Mouse (Mus musculus) heart, adult 2 months (tissue): ENCODE results near the gene Srbd1. TPM values are rescaled to one million over a fixed set of nuclear protein-coding genes. Genes with fewer than 3 reads are reported as not detected.

Source experiments
- DNase-seq, 2 experiments: peaks; one replicate each; pipeline ENCODE4 v3.0.0; 2021
- H3K27ac ChIP-seq: fragments of 200-600 bp; 2 replicates; pipeline ENCODE4 v1.8.1; 2022
- H3K27me3 ChIP-seq: fragments of 200-500 bp; 2 replicates; pipeline ENCODE4 v1.6.1; 2012; ENCODE audit warnings: mild to moderate bottlenecking, low read length, inconsistent platforms, mixed read lengths; ENCODE audit not compliant: control insufficient read depth, insufficient read depth
- H3K36me3 ChIP-seq: fragments of 200-500 bp; 2 replicates; pipeline ENCODE4 v1.6.1; 2012; ENCODE audit warnings: low read length, inconsistent platforms; ENCODE audit not compliant: control insufficient read depth, insufficient read depth
- H3K4me1 ChIP-seq: fragments of 200-500 bp; 2 replicates; pipeline ENCODE4 v1.6.1; 2011; ENCODE audit warnings: low read length; ENCODE audit not compliant: control insufficient read depth, insufficient read depth
- H3K4me3 ChIP-seq: fragments of 200-600 bp; 2 replicates; pipeline ENCODE4 v1.8.1; 2022
- H3K79me2 ChIP-seq: fragments of 200-500 bp; replicated peaks from 2 replicates; pipeline ENCODE4 v1.6.1; 2012; ENCODE audit warnings: mild to moderate bottlenecking, inconsistent platforms, low read length, moderate library complexity, mixed read lengths; ENCODE audit not compliant: control insufficient read depth, insufficient read depth
- H3K9ac ChIP-seq: fragments of 200-500 bp; 2 replicates; pipeline ENCODE4 v1.6.1; 2012; ENCODE audit warnings: low read depth, mild to moderate bottlenecking, control low read depth, inconsistent platforms, low read length, mixed read lengths
- CTCF ChIP-seq: fragments of 200-600 bp; IDR thresholded peaks from 2 replicates; pipeline ENCODE4 v1.8.1; 2022; ENCODE audit warnings: antibody characterized with exemption, mild to moderate bottlenecking, moderate library complexity
- EP300 ChIP-seq: fragments of 200-500 bp; IDR thresholded peaks from 2 replicates; pipeline ENCODE4 v1.6.1; 2011; ENCODE audit warnings: low read depth, low read length, control low read depth; ENCODE audit not compliant: insufficient read depth
- POLR2A ChIP-seq: fragments of 200-500 bp; IDR thresholded peaks from 2 replicates; pipeline ENCODE4 v1.6.1; 2011; ENCODE audit warnings: mild to moderate bottlenecking, low read depth, low read length, control low read depth; ENCODE audit not compliant: insufficient read depth
- WGBS: fragments of 180-500 bp; shearing (Covaris S2); methylation state at CpG from one replicate; pipeline ENCODE4 v1.1.7; 2018; 5-methylcytosine and 5-hydroxymethylcytosine counted together
- intact Hi-C: fragments of 180-260 bp; cut with DNase I; formaldehyde crosslinking; loops from one replicate; pipeline ENCODE4 v1.15.1; 2025
- polyA plus RNA-seq: library from polyadenylated mRNA; depleted of rRNA; stranded (reverse); fragments of >200 nt; gene quantifications from 2 replicates; pipeline ENCODE4 v1.2.3, GENCODE M21; 2012
- total RNA-seq, 2 experiments: library from RNA; stranded (reverse); gene quantifications; 2 replicates each; pipeline ENCODE4 v1.2.3; 2021

Gene Srbd1
- total and polyA plus RNA-seq, 3 experiments = 2.7 to 12.3 (median 12.2) TPM

- no peak for TF ChIP-seq POLR2A
- TF ChIP-seq CTCF = no peak
- no peak for DNase-seq
- H3K4me1 ChIP-seq = no peaks in the 10 kb centered on the region
- no peaks in the 10 kb centered on the region for H3K27me3 ChIP-seq
- no peak overlapping the region for H3K4me3 ChIP-seq
- intact Hi-C loops = no loop called here
- no peaks in the 10 kb centered on the region for H3K79me2 ChIP-seq
- no peak overlapping the region for H3K27ac ChIP-seq
- WGBS = 100% methylated on average over 1 of the region's 1 CpGs
- H3K36me3 ChIP-seq = no peaks in the 10 kb centered on the region; the same call in 1 of the 2 replicates
- no peak overlapping the region for H3K9ac ChIP-seq
Observed at GRCm38 (mm10) chr17:86093124-86093523, 51.9 kb downstream of the Srbd1 start.

GRCm38 (mm10) chr17:86091631-86092030, 53.3 kb downstream of the Srbd1 start:
- Histone ChIP-seq H3K4me1 (no peaks in the 10 kb centered on the region), H3K79me2 (no peaks in the 10 kb centered on the region), H3K4me3 (no peak overlapping the region), H3K9ac (no peak overlapping the region), H3K27me3 (no peaks in the 10 kb centered on the region), H3K27ac (no peak overlapping the region), H3K36me3 (no peaks in the 10 kb centered on the region)
- intact Hi-C loops = no loop called here
- 69% methylated on average over 1 of the region's 1 CpGs for WGBS
- no peak for DNase-seq
- TF ChIP-seq EP300 = no peak

DNA sequence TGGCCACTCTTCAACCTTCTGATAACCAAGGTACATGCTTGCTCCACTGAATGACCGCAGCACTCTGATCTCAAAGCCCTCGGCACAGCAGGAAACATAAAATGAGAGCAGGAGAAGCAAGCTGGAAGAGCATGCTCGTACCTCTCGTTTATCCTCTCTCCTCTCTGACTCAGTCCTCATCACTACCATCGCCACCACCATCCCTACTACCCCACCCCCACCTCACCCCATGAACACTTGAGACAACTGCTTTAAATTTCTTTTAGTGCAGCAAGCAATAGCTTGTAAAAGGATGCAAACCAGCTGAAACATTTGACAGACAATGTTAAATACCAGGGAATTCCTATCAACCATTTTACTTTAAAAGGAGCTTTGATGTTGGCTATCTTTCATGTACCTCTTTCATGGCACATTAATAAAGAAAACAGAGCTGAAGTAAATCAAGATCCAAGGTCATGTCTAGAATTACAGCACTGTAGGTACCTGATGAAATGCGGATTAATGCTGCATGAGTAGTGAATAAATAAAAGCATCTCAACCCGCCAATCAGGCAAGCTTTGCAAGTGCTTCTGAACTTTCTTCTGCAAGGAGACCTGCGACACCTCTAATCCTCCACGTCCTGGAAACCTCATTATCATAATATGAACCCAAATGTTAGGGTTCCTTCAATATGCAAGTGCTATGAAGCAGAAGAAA, 54.9 kb downstream of the Srbd1 start:
- no peaks in the 10 kb centered on the region for H3K36me3 ChIP-seq
- H3K9ac ChIP-seq = no peak overlapping the region
- H3K4me1 ChIP-seq = no peaks in the 10 kb centered on the region
- H3K27me3 ChIP-seq = no peaks in the 10 kb centered on the region
- no peak overlapping the region for H3K4me3 ChIP-seq
- DNase-seq = no peak
- intact Hi-C loops = no loop called here
- WGBS = 80% methylated on average over 9 of the region's 9 CpGs
- H3K27ac ChIP-seq = no peak overlapping the region
- H3K79me2 ChIP-seq = no peaks in the 10 kb centered on the region
- no peak for TF ChIP-seq EP300
- TF ChIP-seq CTCF = no peak
- TF ChIP-seq POLR2A = no peak

DNA sequence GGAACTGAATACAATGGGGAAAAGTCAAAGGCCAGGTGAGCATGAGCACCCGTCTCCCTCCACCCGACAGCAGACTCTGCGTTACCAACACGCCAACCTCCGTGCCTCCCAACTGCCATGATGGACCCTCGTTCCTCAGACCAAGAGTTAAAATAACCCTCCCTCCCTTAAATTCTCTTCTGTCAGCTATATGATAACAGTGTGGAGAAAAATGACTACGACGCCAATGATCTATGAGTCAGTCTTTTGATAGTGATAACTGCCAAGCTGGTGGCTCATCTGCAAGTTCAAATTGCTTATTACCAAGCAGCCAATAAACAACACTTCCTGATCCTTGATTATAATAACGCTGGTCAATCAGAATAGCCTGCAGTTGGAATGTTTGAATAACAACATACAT, 57.1 kb downstream of the Srbd1 start:
- no peak for DNase-seq
- Histone ChIP-seq H3K9ac (no peak overlapping the region), H3K79me2 (no peaks in the 10 kb centered on the region), H3K4me3 (no peak overlapping the region), H3K36me3 (no peaks in the 10 kb centered on the region), H3K27me3 (no peaks in the 10 kb centered on the region), H3K27ac (no peak overlapping the region), H3K4me1 (no peaks in the 10 kb centered on the region)
- WGBS = 85% methylated on average over 9 of the region's 9 CpGs
- TF ChIP-seq CTCF = no peak
- no peak for TF ChIP-seq POLR2A
- intact Hi-C loops = no loop called here

DNA sequence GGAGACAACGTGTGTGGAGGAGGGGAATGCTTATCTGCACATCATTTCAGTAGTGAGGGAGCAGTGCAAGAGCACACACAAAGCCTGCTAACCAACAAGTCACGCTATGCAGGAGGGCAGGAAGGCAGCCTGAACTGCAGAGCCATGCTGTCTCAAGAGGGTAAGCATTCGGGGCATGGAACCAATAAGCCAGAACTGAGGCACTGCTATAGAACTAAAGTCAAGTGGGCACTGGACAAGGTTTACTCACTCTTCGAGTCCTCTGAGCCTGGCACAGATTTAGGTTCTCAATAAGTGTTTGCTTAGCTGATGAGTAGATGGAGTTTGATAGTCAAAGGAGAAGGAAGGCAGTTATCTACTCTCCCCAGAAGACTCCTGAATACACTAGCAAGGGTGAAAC, 58.8 kb downstream of the Srbd1 start:
- Histone ChIP-seq H3K9ac (no peak overlapping the region), H3K4me3 (no peak overlapping the region), H3K27ac (no peak overlapping the region), H3K27me3 (no peaks in the 10 kb centered on the region), H3K36me3 (no peaks in the 10 kb centered on the region), H3K79me2 (no peaks in the 10 kb centered on the region), H3K4me1 (no peaks in the 10 kb centered on the region)
- DNase-seq = no peak
- WGBS = 69% methylated on average over 4 of the region's 4 CpGs
- TF ChIP-seq CTCF = no peak
- intact Hi-C loops = no loop called here

- TF ChIP-seq CTCF = no peak
- TF ChIP-seq POLR2A = no peak
- no peak for TF ChIP-seq EP300
- intact Hi-C loops = no loop called here
- no peak overlapping the region for H3K27ac ChIP-seq
- no peaks in the 10 kb centered on the region for H3K4me1 ChIP-seq
- no peaks in the 10 kb centered on the region for H3K36me3 ChIP-seq
- 64% methylated on average over 7 of the region's 7 CpGs for WGBS
- no peaks in the 10 kb centered on the region for H3K79me2 ChIP-seq
- H3K4me3 ChIP-seq = no peak overlapping the region
- no peak for DNase-seq
- no peak overlapping the region for H3K9ac ChIP-seq
- H3K27me3 ChIP-seq = no peaks in the 10 kb centered on the region
Observed at GRCm38 (mm10) chr17:86083207-86083606, 61.8 kb downstream of the Srbd1 start.

GRCm38 (mm10) chr17:86078060-86078459, 66.9 kb downstream of the Srbd1 start:
- no peaks in the 10 kb centered on the region for H3K27me3 ChIP-seq
- no peak overlapping the region for H3K9ac ChIP-seq
- H3K36me3 ChIP-seq = no peaks in the 10 kb centered on the region
- H3K27ac ChIP-seq = no peak overlapping the region
- 70% methylated on average over 11 of the region's 11 CpGs for WGBS
- no peaks in the 10 kb centered on the region; the same call in 1 of the 2 replicates for H3K4me1 ChIP-seq
- intact Hi-C loops = no loop called here
- no peak overlapping the region for H3K4me3 ChIP-seq
- H3K79me2 ChIP-seq = no peaks in the 10 kb centered on the region
- TF ChIP-seq EP300 (no peak), CTCF (no peak), POLR2A (no peak)
- no peak for DNase-seq
